Mouse (Mus musculus) adrenal gland, postnatal 10 days (tissue): ENCODE measurements around the gene Gm49394. TPM values are rescaled to one million over a fixed set of nuclear protein-coding genes. Genes with fewer than 3 reads are reported as not detected.
A peak's percentile ranks its signal among the peaks of the same experiment; 100 is the strongest.

Experiments
- DNase-seq: peaks from one replicate; pipeline ENCODE4 v3.0.0; 2021; ENCODE audit warnings: mixed read lengths
- long read RNA-seq, 2 experiments: library from polyadenylated mRNA; stranded (forward); transcript quantifications; one replicate each; pipeline ENCODE4 v2.0.0; 2021
- total RNA-seq, 2 experiments: library from RNA; stranded (reverse); gene quantifications; 2 replicates each; pipeline ENCODE4 v1.2.3; 2021

Gm49394 gene
- under 1 TPM in 1 of 2 experiments, not detected in 1; 0.09 TPM for total RNA-seq
- long read RNA-seq, experiment 1, partial matches to known transcripts = 1 of 8 reads
- long read RNA-seq, experiment 1, other reads (novel, unspliced or antisense) = 7 of 8 reads
- long read RNA-seq, experiment 2 = 0 reads

GRCm38 (mm10) chr7:142669751-142670625 lies at the start of gene Gm49394:
TSS of gene Gm49394 (minus strand) at chr7:142669942.
- no peak for DNase-seq

GRCm38 (mm10) chr7:142714783-142715498 lies 45.2 kb upstream of the Gm49394 start:
- DNase-seq = peak; percentile 59

- peak; percentile 14 for DNase-seq
Measured at GRCm38 (mm10) chr7:142706873-142707272, 37.1 kb upstream of the Gm49394 start.

- DNase-seq = peak; percentile 63
Measured at GRCm38 (mm10) chr7:142699334-142699860, 29.7 kb upstream of the Gm49394 start.

GRCm38 (mm10) chr7:142678611-142679010 lies 8.9 kb upstream of the Gm49394 start:
- peak; percentile 80 for DNase-seq

- DNase-seq = peak; percentile 73
Measured at GRCm38 (mm10) chr7:142675644-142676043, 5.9 kb upstream of the Gm49394 start.

GRCm38 (mm10) chr7:142675141-142675540 lies 5.4 kb upstream of the Gm49394 start:
- no peak for DNase-seq

GRCm38 (mm10) chr7:142672120-142672519 lies 2.4 kb upstream of the Gm49394 start:
- DNase-seq = peak; percentile 65

GRCm38 (mm10) chr7:142671067-142671466 lies 1.3 kb upstream of the Gm49394 start:
- no peak for DNase-seq

GRCm38 (mm10) chr7:142668328-142668727 lies 1.4 kb downstream of the Gm49394 start:
- no peak for DNase-seq

- no peak for DNase-seq
Measured at GRCm38 (mm10) chr7:142667521-142667920, 2.2 kb downstream of the Gm49394 start.

GRCm38 (mm10) chr7:142666659-142667058 lies 3.1 kb downstream of the Gm49394 start, which contains the start of gene Igf2:
TSS of gene Igf2 (minus strand) at chr7:142666816.
- DNase-seq = no peak

GRCm38 (mm10) chr7:142666109-142666508 lies 3.6 kb downstream of the Gm49394 start:
- no peak for DNase-seq

GRCm38 (mm10) chr7:142665364-142665763 lies 4.4 kb downstream of the Gm49394 start:
- no peak for DNase-seq

GRCm38 (mm10) chr7:142664465-142665029 lies 5.2 kb downstream of the Gm49394 start:
- no peak for DNase-seq

- peak; percentile 52 for DNase-seq
Measured at GRCm38 (mm10) chr7:142663931-142664421, 5.8 kb downstream of the Gm49394 start.

- no peak for DNase-seq
Measured at GRCm38 (mm10) chr7:142663151-142663550, 6.6 kb downstream of the Gm49394 start.

- no peak for DNase-seq
Measured at GRCm38 (mm10) chr7:142661811-142662210, 7.9 kb downstream of the Gm49394 start.

- DNase-seq = no peak
Measured at GRCm38 (mm10) chr7:142661046-142661445, 8.7 kb downstream of the Gm49394 start.

- DNase-seq = no peak
Measured at GRCm38 (mm10) chr7:142660651-142660945, 9.1 kb downstream of the Gm49394 start.

- DNase-seq = no peak
Measured at GRCm38 (mm10) chr7:142659767-142660650, 9.7 kb downstream of the Gm49394 start.
